Mouse (Mus musculus) hematopoietic stem cell, adult 5-6 weeks (primary cell): ENCODE measurements around the gene Zbtb3. TPM values are rescaled to one million over a fixed set of nuclear protein-coding genes. Genes with fewer than 3 reads are reported as not detected.

Experiments
- total RNA-seq: library from RNA; stranded (forward); fragments of 172-1452, 232-1000 nt; gene quantifications from 2 replicates; pipeline ENCODE4 v1.2.3, GENCODE M21; 2017

Gene Zbtb3
- total RNA-seq, 1 experiment from 2014 or later: 3.7 TPM

Other genes with a start within 250 kb of the Zbtb3 start
- 0.31 TPM in 1 of 2 replicates, not detected in the other for gene Slc22a8, start 211.3 kb upstream of the Zbtb3 start, total RNA-seq
- not detected in 2 replicates for gene Slc22a6, start 184.5 kb upstream of the Zbtb3 start, total RNA-seq
- gene Chrm1, start 138.8 kb upstream of the Zbtb3 start, total RNA-seq: not detected in 2 replicates
- 88.1 and 113 TPM in 2 replicates for gene Slc3a2, start 79.2 kb upstream of the Zbtb3 start, total RNA-seq
- gene Wdr74, start 66.7 kb upstream of the Zbtb3 start, total RNA-seq: 58.5 and 90.9 TPM in 2 replicates
- not detected in 2 replicates for gene 1700092M07Rik, start 61.8 kb upstream of the Zbtb3 start, total RNA-seq
- 90.9 and 120 TPM in 2 replicates for gene Stx5a, start 61.1 kb upstream of the Zbtb3 start, total RNA-seq
- 87.8 and 104 TPM in 2 replicates for gene Nxf1, start 45.5 kb upstream of the Zbtb3 start, total RNA-seq
- gene Tmem223, start 31.6 kb upstream of the Zbtb3 start, total RNA-seq: 22.0 and 51.0 TPM in 2 replicates
- 35.0 and 65.5 TPM in 2 replicates for gene Tmem179b, start 28.1 kb upstream of the Zbtb3 start, total RNA-seq
- 12.3 and 15.6 TPM in 2 replicates for gene Taf6l, start 16.1 kb upstream of the Zbtb3 start, total RNA-seq
- 58.9 and 69.7 TPM in 2 replicates for gene Polr2g, start 4.0 kb upstream of the Zbtb3 start, total RNA-seq
- 61.0 and 83.7 TPM in 2 replicates for gene Ttc9c, start 16.8 kb downstream of the Zbtb3 start, total RNA-seq
- 67.9 and 104 TPM in 2 replicates for gene Hnrnpul2, start 17.5 kb downstream of the Zbtb3 start, total RNA-seq
- not detected in 2 replicates for gene AC129217.1, start 27.2 kb downstream of the Zbtb3 start, total RNA-seq
- 49.6 and 52.7 TPM in 2 replicates for gene Bscl2, start 34.9 kb downstream of the Zbtb3 start, total RNA-seq
- gene Gng3, start 36.6 kb downstream of the Zbtb3 start, total RNA-seq: 0.38 TPM in 1 of 2 replicates, not detected in the other
- not detected in 2 replicates for gene Lrrn4cl, start 48.2 kb downstream of the Zbtb3 start, total RNA-seq
- gene Ubxn1, start 68.9 kb downstream of the Zbtb3 start, total RNA-seq: 174 and 180 TPM in 2 replicates
- gene Uqcc3, start 78.4 kb downstream of the Zbtb3 start, total RNA-seq: 117 and 118 TPM in 2 replicates
- gene Lbhd1, start 81.2 kb downstream of the Zbtb3 start, total RNA-seq: 5.8 and 26.3 TPM in 2 replicates
- not detected in 2 replicates for gene Gm49403, start 81.4 kb downstream of the Zbtb3 start, total RNA-seq
- 43.8 and 69.3 TPM in 2 replicates for gene 1810009A15Rik, start 86.3 kb downstream of the Zbtb3 start, total RNA-seq
- gene Gm49416, start 86.4 kb downstream of the Zbtb3 start, total RNA-seq: not detected in 2 replicates
- 10.9 and 13.2 TPM in 2 replicates for gene Ints5, start 90.5 kb downstream of the Zbtb3 start, total RNA-seq
- 70.1 and 70.6 TPM in 2 replicates for gene Ganab, start 95.5 kb downstream of the Zbtb3 start, total RNA-seq
- gene B3gat3, start 117.8 kb downstream of the Zbtb3 start, total RNA-seq: 17.2 and 26.8 TPM in 2 replicates
- 2.1 and 3.1 TPM in 2 replicates for gene Rom1, start 126.8 kb downstream of the Zbtb3 start, total RNA-seq
- gene Eml3, start 127.0 kb downstream of the Zbtb3 start, total RNA-seq: 25.4 and 27.2 TPM in 2 replicates
- gene Mta2, start 139.3 kb downstream of the Zbtb3 start, total RNA-seq: 148 and 167 TPM in 2 replicates
- gene Tut1, start 151.3 kb downstream of the Zbtb3 start, total RNA-seq: 23.2 and 25.3 TPM in 2 replicates
- 700 and 731 TPM in 2 replicates for gene Eef1g, start 164.5 kb downstream of the Zbtb3 start, total RNA-seq
- 28.0 and 41.8 TPM in 2 replicates for gene Ahnak, start 186.7 kb downstream of the Zbtb3 start, total RNA-seq